Mouse (Mus musculus): ENCODE results near the gene Ube4b.

DNA sequence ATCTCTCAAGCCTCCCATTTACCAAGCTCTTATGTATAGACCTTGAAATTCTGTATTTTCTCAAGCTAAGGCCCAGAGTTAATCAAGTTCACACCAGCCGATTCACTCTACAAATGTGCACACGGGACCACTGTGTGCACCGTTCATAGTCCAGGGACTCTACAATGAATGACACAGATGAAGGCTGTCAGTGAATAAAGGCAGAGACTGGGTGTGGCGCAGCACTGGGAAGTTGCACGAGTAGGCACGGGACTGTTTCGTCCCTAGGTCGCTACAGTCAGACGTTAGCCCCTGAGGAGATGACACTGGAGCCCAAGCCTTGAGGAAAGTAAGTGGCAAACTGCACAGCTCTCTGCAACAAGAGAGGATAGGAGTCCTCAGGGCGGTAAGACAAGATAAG lies 50.5 kb downstream of the Ube4b start:
- TF ChIP-seq POLR2A (IDR thresholded peaks at IDR 0.05; ENCODE audit: control insufficient read depth in 1 of 2, insufficient read depth in 1 of 2, low read depth in 1 of 2, low read length in 2 of 2, poor library complexity in 1 of 2) (no peak), ZNF384 (IDR thresholded peaks at IDR 0.05; ENCODE audit: low read depth, low read length) (no peak), MAFK (IDR thresholded peaks at IDR 0.05; ENCODE audit: borderline replicate concordance, low read depth, low read length) (no peak), MAX (IDR thresholded peaks at IDR 0.05; ENCODE audit: low read length) (no peak), CTCF (IDR thresholded peaks at IDR 0.05 in 2 of 3, conservative IDR thresholded peaks at IDR 0.05 in 1 of 3; ENCODE audit: control insufficient read depth in 1 of 3, insufficient read depth in 1 of 3, low read depth in 2 of 3, low read length in 3 of 3, poor library complexity in 1 of 3, severe bottlenecking in 1 of 3) (no peak), TBP (IDR thresholded peaks at IDR 0.05; ENCODE audit: low read depth, low read length) (no peak), USF1 (IDR thresholded peaks at IDR 0.05; ENCODE audit: low read depth, low read length) (no peak), EP300 (IDR thresholded peaks at IDR 0.05; ENCODE audit: low read depth in 1 of 2, low read length in 2 of 2) (no peak), E2F4 (IDR thresholded peaks at IDR 0.05; ENCODE audit: borderline replicate concordance, low read depth, low read length) (no peak), GATA1 (IDR thresholded peaks at IDR 0.05; ENCODE audit: low read depth, low read length) (no peak), BHLHE40 (IDR thresholded peaks at IDR 0.05; ENCODE audit: borderline replicate concordance, low read depth, low read length) (no peak), UBTF (IDR thresholded peaks at IDR 0.05; ENCODE audit: borderline replicate concordance, insufficient read depth, low read depth, low read length) (no peak), MXI1 (IDR thresholded peaks at IDR 0.05; ENCODE audit: low read depth, low read length) (no peak), MYC (IDR thresholded peaks at IDR 0.05; ENCODE audit: low read depth, low read length) (no peak)

Data from MEL (cell line).